Mouse (Mus musculus) layer of hippocampus, postnatal 36 days (tissue): ENCODE results near the gene St7l. TPM values are rescaled to one million over a fixed set of nuclear protein-coding genes. Genes with fewer than 3 reads are reported as not detected.

Source experiments
- DNase-seq, 2 experiments: peaks; one replicate each; pipeline ENCODE4 v3.0.0; 2022
- total RNA-seq, 2 experiments: library from RNA; stranded (reverse); gene quantifications; 2 replicates each; pipeline ENCODE4 v1.2.3; 2021

St7l gene
- total RNA-seq, 2 experiments from 2014 or later: 39.7 to 50.1 TPM

GRCm38 (mm10) chr3:104905389-104905788 is 41.6 kb downstream of the St7l start:
- no peak for DNase-seq

GRCm38 (mm10) chr3:104906007-104906406 is 42.2 kb downstream of the St7l start:
- no peak for DNase-seq

GRCm38 (mm10) chr3:104909195-104909594 is 45.4 kb downstream of the St7l start:
- no peak for DNase-seq

GRCm38 (mm10) chr3:104914986-104915385 is 51.2 kb downstream of the St7l start:
- DNase-seq: no peak

- no peak for DNase-seq
These were observed 65.6 kb downstream of the St7l start for GRCm38 (mm10) chr3:104929385-104929784.

- DNase-seq: no peak
These were observed 74.0 kb downstream of the St7l start for GRCm38 (mm10) chr3:104937728-104938305.

- DNase-seq: no peak
These were observed 74.5 kb downstream of the St7l start for GRCm38 (mm10) chr3:104938327-104938726.

- no peak for DNase-seq
These were observed 76.9 kb downstream of the St7l start for GRCm38 (mm10) chr3:104940691-104941090.

- no peak for DNase-seq
These were observed 78.9 kb downstream of the St7l start for GRCm38 (mm10) chr3:104942682-104943081.

GRCm38 (mm10) chr3:104943333-104943732 is 79.5 kb downstream of the St7l start:
- no peak for DNase-seq

GRCm38 (mm10) chr3:104944894-104945293 is 81.1 kb downstream of the St7l start:
- no peak for DNase-seq

- no peak for DNase-seq
These were observed 87.1 kb downstream of the St7l start for GRCm38 (mm10) chr3:104950926-104951325.

GRCm38 (mm10) chr3:104952891-104953670 is 89.3 kb downstream of the St7l start:
- no peak for DNase-seq

GRCm38 (mm10) chr3:104954137-104954536 is 90.3 kb downstream of the St7l start:
- no peak for DNase-seq

GRCm38 (mm10) chr3:104954551-104954950 is 90.7 kb downstream of the St7l start:
- no peak for DNase-seq

- no peak for DNase-seq
These were observed 92.4 kb downstream of the St7l start for GRCm38 (mm10) chr3:104956131-104956581.

- DNase-seq: no peak
These were observed 96.5 kb downstream of the St7l start for GRCm38 (mm10) chr3:104960026-104961000.

GRCm38 (mm10) chr3:104961066-104962059 is 97.6 kb downstream of the St7l start, which contains the start of gene Wnt2b:
TSS of gene Wnt2b (minus strand) at chr3:104961921.
- no peak for DNase-seq

GRCm38 (mm10) chr3:104962141-104962611 is 98.4 kb downstream of the St7l start:
- DNase-seq: no peak

- DNase-seq: no peak
These were observed 99.1 kb downstream of the St7l start for GRCm38 (mm10) chr3:104962866-104963265.
